Mouse (Mus musculus) central nervous system, embryonic 14 days (tissue): Measurements from ENCODE around the gene Akirin1. TPM values are rescaled to one million over a fixed set of nuclear protein-coding genes. Genes with fewer than 3 reads are reported as not detected.

Experiments used
- polyA plus RNA-seq: library from polyadenylated mRNA; depleted of rRNA; stranded (reverse); fragments of >200 nt; gene quantifications from 2 replicates; pipeline ENCODE4 v1.2.3, GENCODE M21; 2012; rRNA removed

Akirin1 gene
- polyA plus RNA-seq, result 53.6 and 62.6 TPM in 2 replicates

DNA sequence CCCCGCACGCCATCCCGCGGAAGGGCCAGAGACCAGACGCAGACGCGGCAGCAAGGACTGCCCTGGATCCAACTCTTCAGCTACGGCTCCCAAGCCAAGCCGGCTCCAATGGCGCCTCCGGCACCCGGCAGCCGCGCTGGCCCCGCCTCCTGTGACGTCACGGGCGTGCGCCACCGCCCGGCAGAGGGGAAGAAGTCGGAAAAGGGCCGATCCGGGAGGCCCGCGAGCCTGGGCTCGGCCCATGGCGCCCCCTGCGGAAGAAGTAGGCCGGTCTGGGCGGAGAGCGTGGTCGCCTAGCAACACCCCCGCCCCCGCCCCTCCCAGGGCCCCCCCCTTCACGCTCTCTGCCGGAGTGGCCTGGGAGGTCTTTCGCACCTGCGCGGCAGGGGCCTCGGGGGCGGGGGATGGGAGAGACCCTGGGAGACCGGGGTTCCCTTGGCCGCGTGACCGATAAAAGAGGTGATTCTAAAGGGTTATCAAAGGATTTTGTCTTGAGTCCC is at the start of gene Akirin1:
Gene Akirin1, minus strand, starts transcription at position 194 of the 500 bp plus-strand sequence.

DNA sequence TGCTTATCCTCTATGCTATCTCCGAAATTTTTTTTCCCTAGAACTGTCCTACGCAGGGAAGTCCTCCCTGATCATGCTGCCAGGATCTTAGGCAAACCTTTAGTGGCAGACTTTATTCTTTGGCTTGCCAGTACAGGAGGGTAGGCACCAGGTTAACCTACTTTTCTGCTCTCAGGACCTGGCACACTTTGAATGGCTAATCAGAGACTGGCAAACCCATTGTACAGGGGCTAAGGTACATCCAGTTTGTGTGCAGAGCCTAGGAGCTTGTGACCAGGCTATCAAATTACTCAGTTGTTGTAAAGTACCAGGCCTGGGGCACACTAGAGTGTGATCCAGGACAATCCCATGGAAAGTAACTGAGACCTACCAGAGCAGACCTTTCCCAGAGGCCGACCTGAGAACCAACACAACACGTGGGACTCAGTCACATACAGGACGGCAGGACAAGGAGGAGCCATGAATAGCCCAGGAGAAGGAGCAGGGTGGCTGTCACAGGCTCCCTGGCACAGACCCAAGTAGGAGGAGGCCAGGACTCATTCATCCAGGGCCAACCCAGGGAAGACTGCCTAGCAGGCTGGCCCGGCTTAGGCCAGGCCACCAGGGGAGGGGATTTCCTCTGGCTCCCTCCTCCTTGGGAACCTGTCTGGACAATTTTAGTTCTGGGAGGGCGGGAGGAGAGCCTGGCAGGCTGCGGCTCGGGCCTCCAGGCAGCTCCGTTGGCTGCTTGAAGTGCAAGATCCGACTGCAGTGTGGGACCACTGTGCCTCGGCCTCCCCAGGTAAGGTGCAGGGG is 37.2 kb upstream of the Akirin1 start, which contains the start of gene Rhbdl2:
Gene Rhbdl2, plus strand, starts transcription at position 684 of the 795 bp plus-strand sequence.

DNA sequence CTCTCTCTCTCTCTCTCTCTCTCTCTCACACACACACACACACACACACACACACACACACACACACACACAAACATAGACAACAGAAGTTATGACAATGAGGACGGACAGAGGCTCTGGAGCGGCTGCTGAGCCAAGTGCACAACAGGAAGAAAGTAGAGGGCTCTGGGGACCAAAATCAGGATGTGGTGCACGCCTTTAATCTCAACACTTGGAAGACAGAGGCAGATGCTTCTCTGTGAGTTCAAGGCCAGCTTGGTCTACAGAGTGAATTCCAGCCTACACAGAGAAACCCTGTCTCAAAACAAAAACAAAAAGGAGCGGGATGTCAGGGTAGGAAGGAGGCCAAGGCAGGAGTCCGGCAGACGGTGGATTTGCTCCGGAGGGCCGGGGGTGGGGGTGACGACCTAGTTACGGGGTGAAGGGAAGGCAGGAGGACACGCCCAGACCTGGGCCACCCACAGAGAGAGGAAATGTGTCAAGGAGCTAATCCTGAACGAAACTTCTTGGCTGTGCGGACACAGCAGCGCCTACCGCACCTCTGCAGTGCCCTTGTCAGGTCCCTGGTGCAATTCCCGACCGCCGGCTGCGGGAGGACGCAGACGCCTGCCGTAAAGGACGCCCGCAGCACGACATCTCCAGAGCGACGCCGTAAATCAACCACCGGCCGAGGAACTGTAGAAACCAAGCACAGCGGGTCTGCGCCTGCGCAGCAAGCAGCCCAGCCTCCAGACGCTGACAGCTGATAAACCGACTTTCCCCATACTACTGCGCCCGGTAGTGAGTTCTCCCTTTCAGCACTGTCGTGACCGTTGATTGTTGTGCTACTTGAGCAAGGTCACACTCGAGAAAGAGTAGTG is 32.3 kb downstream of the Akirin1 start, which contains the start of gene Ndufs5:
Gene Ndufs5, minus strand, starts transcription at position 629 of the 860 bp plus-strand sequence.

Other genes with a start within 250 kb of the Akirin1 start
- 150 and 152 TPM in 2 replicates for gene Macf1, start 66.0 kb downstream of the Akirin1 start, polyA plus RNA-seq
- 327 and 347 TPM in 2 replicates for gene Ndufs5, start 32.1 kb downstream of the Akirin1 start, polyA plus RNA-seq
- 1.2 and 2.0 TPM in 2 replicates for gene Rhbdl2, start 37.5 kb upstream of the Akirin1 start, polyA plus RNA-seq
- gene 4933427I04Rik, start 109.3 kb upstream of the Akirin1 start, polyA plus RNA-seq, result not detected in 2 replicates
- 16.2 and 20.4 TPM in 2 replicates for gene Mycbp, start 154.5 kb upstream of the Akirin1 start, polyA plus RNA-seq
- 56.4 and 57.6 TPM in 2 replicates for gene Rragc, start 167.1 kb upstream of the Akirin1 start, polyA plus RNA-seq
- not detected in 2 replicates for gene 4930535I16Rik, start 167.7 kb upstream of the Akirin1 start, polyA plus RNA-seq